Mouse (Mus musculus): ENCODE data around the gene Tmem132a. TPM values are rescaled to one million over a fixed set of nuclear protein-coding genes. Genes with fewer than 3 reads are reported as not detected.

The Tmem132a gene
- polyA plus RNA-seq, 1 experiment from 2014 or later, result 37.0 TPM

DNA sequence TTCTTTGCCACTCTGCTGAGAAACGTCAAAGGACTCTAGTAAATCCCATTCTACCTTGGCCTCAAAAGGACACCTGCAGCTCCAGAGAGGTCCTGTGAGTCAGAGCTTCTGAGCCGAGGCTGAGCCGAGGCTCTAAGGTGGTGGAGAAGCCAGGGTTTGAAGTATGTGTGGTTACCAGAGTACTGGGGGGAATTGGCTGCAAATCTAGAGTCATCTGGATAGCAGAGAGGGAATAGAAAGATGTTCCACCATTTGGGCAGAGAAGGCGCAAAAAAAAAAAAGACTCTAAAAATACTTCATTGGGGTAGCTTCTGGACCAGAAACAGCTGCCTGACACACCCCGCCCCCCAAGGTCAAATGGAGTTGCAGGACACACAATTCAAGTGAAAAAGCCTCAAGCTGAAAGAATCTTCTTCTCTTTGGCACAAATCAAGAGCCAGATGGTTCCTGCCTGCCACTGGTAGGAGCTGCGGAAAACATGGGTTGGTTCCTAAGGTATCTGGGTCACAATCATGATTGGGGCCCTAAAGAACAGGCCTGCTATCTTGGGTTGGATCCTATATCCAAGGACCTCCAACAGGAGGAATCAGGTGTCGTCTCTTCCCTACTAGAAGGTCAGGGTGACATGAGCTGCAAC is 8.6 kb upstream of the Tmem132a start:
- Histone ChIP-seq H3K4me3 (ENCODE audit: control insufficient read depth in 1 of 2, insufficient read depth in 1 of 2, low read depth in 1 of 2, low read length in 2 of 2) (no peak overlapping the region), H3K4me1 (ENCODE audit: control insufficient read depth in 2 of 2, insufficient read depth in 2 of 2, low read length in 2 of 2) (peaks cover 2 to 24% of the 10 kb centered on the region in 2 experiments; a peak in 3 of 4 replicates), H3K9ac (ENCODE audit: low read length) (no peak overlapping the region), H3K27ac (replicated peaks in 1 of 2; ENCODE audit: control insufficient read depth in 1 of 2, insufficient read depth in 1 of 2, low read depth in 2 of 2, low read length in 2 of 2) (no peak overlapping the region), H3K4me2 (ENCODE audit: low read length) (no peak overlapping the region), H3K9me3 (ENCODE audit: control insufficient read depth, low read length) (no peaks in the 10 kb centered on the region), H3K27me3 (ENCODE audit: control insufficient read depth, insufficient read depth, low read length) (no peaks in the 10 kb centered on the region), H3K36me3 (ENCODE audit: control insufficient read depth, insufficient read depth, low read length) (peaks cover 19% of the 10 kb centered on the region)
- 84% methylated on average over 7 of the region's 7 CpGs for WGBS
- no peak for ATAC-seq (ENCODE audit: insufficient number of reproducible peaks, insufficient read depth, low FRiP score, low read depth)

DNA sequence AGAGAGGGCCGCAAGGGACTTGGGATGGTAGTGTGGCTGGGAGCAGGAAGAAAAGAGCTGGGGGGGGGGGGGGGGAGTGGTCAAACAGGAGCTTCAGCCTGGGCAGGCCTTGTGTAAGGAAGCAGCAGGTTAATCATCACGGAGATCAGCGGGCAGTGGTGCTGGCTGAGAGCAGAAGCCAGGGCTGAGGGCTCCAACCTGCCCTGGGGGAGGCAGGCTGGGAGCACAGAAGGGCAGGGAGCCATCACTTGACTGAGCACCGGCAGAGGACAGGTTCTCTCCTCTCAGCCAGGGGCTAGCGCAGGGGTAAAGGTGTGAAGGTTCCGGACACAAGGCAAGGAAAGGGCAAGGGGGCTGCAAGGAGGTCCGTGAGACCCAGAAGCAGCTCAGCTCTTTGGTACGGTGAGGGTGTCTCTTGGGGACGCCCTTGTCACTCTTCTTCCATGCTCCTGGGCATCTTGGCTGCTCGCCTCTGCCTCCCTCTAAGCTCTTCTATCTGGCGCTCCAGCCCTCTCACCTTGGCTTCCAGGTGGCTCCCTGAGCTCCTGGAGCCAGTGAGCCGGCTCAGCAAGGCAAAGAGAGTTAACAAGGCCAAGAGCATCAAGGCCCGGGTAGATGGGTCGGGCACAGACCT is 1.7 kb upstream of the Tmem132a start:
- Histone ChIP-seq H3K27ac (replicated peaks in 1 of 2; ENCODE audit: control insufficient read depth in 1 of 2, insufficient read depth in 1 of 2, low read depth in 2 of 2, low read length in 2 of 2) (no peak overlapping the region), H3K4me3 (ENCODE audit: control insufficient read depth in 1 of 2, insufficient read depth in 1 of 2, low read depth in 1 of 2, low read length in 2 of 2) (no peak overlapping the region), H3K4me2 (ENCODE audit: low read length) (no peak overlapping the region), H3K9ac (ENCODE audit: low read length) (no peak overlapping the region), H3K36me3 (ENCODE audit: control insufficient read depth, insufficient read depth, low read length) (peaks cover 42% of the 10 kb centered on the region), H3K27me3 (ENCODE audit: control insufficient read depth, insufficient read depth, low read length) (no peaks in the 10 kb centered on the region), H3K9me3 (ENCODE audit: control insufficient read depth, low read length) (no peaks in the 10 kb centered on the region), H3K4me1 (ENCODE audit: control insufficient read depth in 2 of 2, insufficient read depth in 2 of 2, low read length in 2 of 2) (peaks cover 9 to 19% of the 10 kb centered on the region in 2 experiments)
- ATAC-seq (ENCODE audit: insufficient number of reproducible peaks, insufficient read depth, low FRiP score, low read depth), result no peak
- WGBS, result 78% methylated on average over 14 of the region's 14 CpGs

DNA sequence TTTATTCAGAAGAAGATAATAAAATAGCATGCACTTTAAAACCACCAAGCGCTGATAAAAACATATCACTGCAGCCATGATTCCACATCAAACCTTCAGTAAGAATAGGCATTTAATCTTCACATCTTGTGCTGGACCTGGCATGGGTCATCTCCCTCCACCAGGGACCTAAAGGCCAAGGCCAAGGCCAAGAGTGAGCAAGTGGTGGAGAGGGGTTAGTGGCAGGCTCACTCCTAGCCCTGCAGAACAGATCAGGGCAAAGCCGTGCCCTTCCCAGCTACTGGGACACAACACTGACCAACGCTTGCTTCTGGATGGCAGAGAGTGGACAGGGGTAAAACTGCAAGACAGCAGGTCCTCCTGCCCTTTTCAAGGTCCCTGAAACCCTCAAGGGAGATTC is 936 bp upstream of the Tmem132a start:
- H3K36me3 ChIP-seq (ENCODE audit: control insufficient read depth, insufficient read depth, low read length), result peaks cover 49% of the 10 kb centered on the region
- peaks cover 9 to 19% of the 10 kb centered on the region in 2 experiments for H3K4me1 ChIP-seq (ENCODE audit: control insufficient read depth in 2 of 2, insufficient read depth in 2 of 2, low read length in 2 of 2)
- H3K27ac ChIP-seq (replicated peaks in 1 of 2; ENCODE audit: control insufficient read depth in 1 of 2, insufficient read depth in 1 of 2, low read depth in 2 of 2, low read length in 2 of 2), result no peak overlapping the region
- H3K4me3 ChIP-seq (ENCODE audit: control insufficient read depth in 1 of 2, insufficient read depth in 1 of 2, low read depth in 1 of 2, low read length in 2 of 2), result no peak overlapping the region
- no peak overlapping the region for H3K4me2 ChIP-seq (ENCODE audit: low read length)
- no peak overlapping the region for H3K9ac ChIP-seq (ENCODE audit: low read length)
- H3K27me3 ChIP-seq (ENCODE audit: control insufficient read depth, insufficient read depth, low read length), result no peaks in the 10 kb centered on the region
- H3K9me3 ChIP-seq (ENCODE audit: control insufficient read depth, low read length), result no peaks in the 10 kb centered on the region
- no peak for ATAC-seq (ENCODE audit: insufficient number of reproducible peaks, insufficient read depth, low FRiP score, low read depth)
- 86% methylated on average over 3 of the region's 3 CpGs for WGBS

DNA sequence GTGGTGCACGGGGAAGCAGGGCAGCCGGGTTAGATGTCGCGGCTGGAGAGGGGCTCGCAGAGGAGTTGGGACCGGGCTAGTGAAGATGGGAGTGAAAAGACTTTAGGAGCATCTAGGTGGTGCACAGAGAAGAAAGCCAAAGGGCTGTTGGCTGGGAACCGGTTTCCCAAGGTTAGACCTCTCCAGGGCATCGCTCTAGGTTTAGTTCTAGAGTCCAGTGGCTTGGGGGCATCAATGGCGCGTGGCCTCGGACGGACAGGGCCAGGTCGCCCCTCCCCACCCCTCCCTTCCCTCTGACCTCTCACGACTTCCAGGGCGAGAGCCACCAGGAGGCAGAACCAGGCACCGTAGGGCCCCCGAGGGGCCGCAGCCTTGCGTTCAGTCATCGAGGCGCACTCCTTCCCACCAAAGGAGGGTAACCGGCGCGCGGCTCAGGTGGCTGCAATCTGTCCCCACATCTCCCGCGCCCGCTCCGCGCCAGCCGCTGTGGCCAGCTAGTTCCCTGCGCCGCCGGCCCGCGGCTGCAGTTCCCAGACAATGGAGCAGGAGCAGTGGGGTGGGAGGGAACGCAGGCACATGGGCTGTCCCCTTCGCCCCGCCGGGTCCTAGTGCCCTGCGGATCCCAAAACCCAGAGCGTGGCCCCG is 377 bp downstream of the Tmem132a start:
- H3K27me3 ChIP-seq (ENCODE audit: control insufficient read depth, insufficient read depth, low read length), result no peaks in the 10 kb centered on the region
- H3K9me3 ChIP-seq (ENCODE audit: control insufficient read depth, low read length), result no peaks in the 10 kb centered on the region
- H3K36me3 ChIP-seq (ENCODE audit: control insufficient read depth, insufficient read depth, low read length), result peaks cover 61% of the 10 kb centered on the region
- WGBS, result under 1% methylated on average over 42 of the region's 43 CpGs
- peak overlapping the region; percentile 92 for H3K9ac ChIP-seq (ENCODE audit: low read length)
- peak overlapping the region; percentile 83 for H3K4me2 ChIP-seq (ENCODE audit: low read length)
- peak overlapping the region; percentile 85 to 96 for H3K4me3 ChIP-seq (ENCODE audit: control insufficient read depth in 1 of 2, insufficient read depth in 1 of 2, low read depth in 1 of 2, low read length in 2 of 2)
- H3K4me1 ChIP-seq (ENCODE audit: control insufficient read depth in 2 of 2, insufficient read depth in 2 of 2, low read length in 2 of 2), result peaks cover 9 to 19% of the 10 kb centered on the region in 2 experiments
- ATAC-seq (ENCODE audit: insufficient number of reproducible peaks, insufficient read depth, low FRiP score, low read depth), result peak; percentile 81
- peak overlapping the region; percentile 62 to 64 for H3K27ac ChIP-seq (replicated peaks in 1 of 2; ENCODE audit: control insufficient read depth in 1 of 2, insufficient read depth in 1 of 2, low read depth in 2 of 2, low read length in 2 of 2)

DNA sequence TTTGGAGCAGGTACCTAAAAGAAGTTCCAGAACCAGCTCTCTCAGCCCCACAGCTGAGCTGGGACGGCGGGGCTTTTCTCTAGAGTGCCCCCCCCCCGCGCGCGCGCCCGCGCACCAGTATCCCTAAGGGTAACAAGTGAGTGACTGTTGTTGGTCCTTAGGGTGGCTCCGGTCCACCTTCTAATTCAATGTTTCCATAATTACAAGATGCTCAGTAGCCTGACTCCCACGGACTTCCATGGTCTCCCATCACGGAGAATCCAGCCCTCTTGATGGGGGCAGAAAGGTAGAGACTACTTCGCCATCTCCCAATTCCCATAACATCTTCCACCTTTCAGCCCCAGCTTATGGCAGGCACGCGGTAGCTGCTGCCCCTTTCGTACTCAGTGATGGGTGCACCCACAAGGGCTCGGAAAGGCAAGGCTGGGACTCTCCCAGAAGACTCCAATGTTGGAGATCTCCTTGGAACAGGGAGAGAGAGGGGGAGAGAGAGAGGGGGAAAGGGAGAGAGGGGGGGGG is 1.1 kb downstream of the Tmem132a start:
- H3K36me3 ChIP-seq (ENCODE audit: control insufficient read depth, insufficient read depth, low read length), result peaks cover 61% of the 10 kb centered on the region
- peak; percentile 9; the same call in 1 of the 2 replicates for ATAC-seq (ENCODE audit: insufficient number of reproducible peaks, insufficient read depth, low FRiP score, low read depth)
- H3K27ac ChIP-seq (replicated peaks in 1 of 2; ENCODE audit: control insufficient read depth in 1 of 2, insufficient read depth in 1 of 2, low read depth in 2 of 2, low read length in 2 of 2), result peak overlapping the region in 1 of 2 experiments; percentile 64; a peak in 1 of 4 replicates
- H3K9me3 ChIP-seq (ENCODE audit: control insufficient read depth, low read length), result no peaks in the 10 kb centered on the region
- peak overlapping the region; percentile 92 for H3K9ac ChIP-seq (ENCODE audit: low read length)
- peak overlapping the region; percentile 83 for H3K4me2 ChIP-seq (ENCODE audit: low read length)
- no peaks in the 10 kb centered on the region for H3K27me3 ChIP-seq (ENCODE audit: control insufficient read depth, insufficient read depth, low read length)
- peaks cover 9 to 19% of the 10 kb centered on the region in 2 experiments for H3K4me1 ChIP-seq (ENCODE audit: control insufficient read depth in 2 of 2, insufficient read depth in 2 of 2, low read length in 2 of 2)
- peak overlapping the region; percentile 85 to 96 for H3K4me3 ChIP-seq (ENCODE audit: control insufficient read depth in 1 of 2, insufficient read depth in 1 of 2, low read depth in 1 of 2, low read length in 2 of 2)
- 0% methylated on average over 17 of the region's 17 CpGs for WGBS

DNA sequence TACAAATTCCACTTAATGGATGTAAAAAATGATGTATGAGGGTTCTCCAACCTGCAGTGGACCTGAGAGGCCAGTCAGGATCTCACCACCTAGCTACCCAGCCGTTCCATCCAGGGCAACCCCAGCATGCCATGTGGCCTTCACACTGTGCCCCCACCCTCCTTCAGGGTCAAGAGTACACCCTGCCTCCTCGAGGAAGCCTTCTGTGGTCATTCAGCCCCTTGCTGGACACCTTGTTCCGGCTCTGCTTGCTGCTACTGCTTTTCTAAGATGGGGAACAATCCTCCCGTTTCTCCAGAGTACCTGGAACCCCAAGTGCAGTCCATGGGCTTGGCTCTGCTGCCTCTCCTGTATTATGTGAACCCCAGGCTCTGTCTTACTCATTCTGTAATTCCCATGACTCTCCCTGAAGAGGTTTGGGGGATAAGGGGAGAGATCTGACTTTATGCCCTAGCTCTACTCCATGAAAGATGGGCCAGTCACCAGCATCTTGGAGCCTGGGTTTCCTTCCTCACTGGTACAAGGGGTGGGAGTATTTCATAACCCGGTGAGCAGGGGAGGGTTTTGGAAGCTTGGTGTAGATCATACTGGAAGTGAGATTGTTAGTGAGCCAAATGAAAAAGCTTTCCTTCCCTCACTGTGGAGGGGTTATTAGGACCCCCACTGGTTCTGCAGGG is 1.7 kb downstream of the Tmem132a start:
- no peaks in the 10 kb centered on the region for H3K9me3 ChIP-seq (ENCODE audit: control insufficient read depth, low read length)
- peaks cover 61% of the 10 kb centered on the region for H3K36me3 ChIP-seq (ENCODE audit: control insufficient read depth, insufficient read depth, low read length)
- H3K9ac ChIP-seq (ENCODE audit: low read length), result peak overlapping the region; percentile 92
- H3K27me3 ChIP-seq (ENCODE audit: control insufficient read depth, insufficient read depth, low read length), result no peaks in the 10 kb centered on the region
- H3K4me1 ChIP-seq (ENCODE audit: control insufficient read depth in 2 of 2, insufficient read depth in 2 of 2, low read length in 2 of 2), result peaks cover 9 to 19% of the 10 kb centered on the region in 2 experiments
- 36% methylated on average over 5 of the region's 5 CpGs for WGBS
- peak overlapping the region; percentile 83 for H3K4me2 ChIP-seq (ENCODE audit: low read length)
- ATAC-seq (ENCODE audit: insufficient number of reproducible peaks, insufficient read depth, low FRiP score, low read depth), result no peak
- no peak overlapping the region for H3K27ac ChIP-seq (replicated peaks in 1 of 2; ENCODE audit: control insufficient read depth in 1 of 2, insufficient read depth in 1 of 2, low read depth in 2 of 2, low read length in 2 of 2)
- H3K4me3 ChIP-seq (ENCODE audit: control insufficient read depth in 1 of 2, insufficient read depth in 1 of 2, low read depth in 1 of 2, low read length in 2 of 2), result peak overlapping the region; percentile 85 to 96

DNA sequence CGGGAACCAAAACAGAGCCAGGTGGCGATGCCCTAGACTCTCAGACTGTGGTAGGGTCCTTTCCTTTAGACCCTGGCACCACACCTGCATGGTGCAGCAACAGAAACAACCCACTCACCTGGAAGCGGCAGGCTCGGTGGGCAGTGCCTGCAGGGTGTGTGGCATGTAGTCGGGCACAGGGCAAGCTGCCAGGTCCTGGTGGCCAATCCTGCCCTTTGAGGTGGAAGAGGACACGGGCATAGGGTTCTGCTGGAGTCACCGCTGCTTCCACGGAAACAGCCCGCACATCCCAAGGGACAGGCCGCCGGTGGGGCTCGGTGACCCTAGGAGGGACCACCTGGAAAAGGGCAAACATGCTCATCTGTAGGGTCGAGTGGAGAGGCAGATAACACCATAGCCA is 3.4 kb downstream of the Tmem132a start:
- no peak for ATAC-seq (ENCODE audit: insufficient number of reproducible peaks, insufficient read depth, low FRiP score, low read depth)
- no peaks in the 10 kb centered on the region for H3K9me3 ChIP-seq (ENCODE audit: control insufficient read depth, low read length)
- no peak overlapping the region for H3K4me3 ChIP-seq (ENCODE audit: control insufficient read depth in 1 of 2, insufficient read depth in 1 of 2, low read depth in 1 of 2, low read length in 2 of 2)
- no peak overlapping the region for H3K27ac ChIP-seq (replicated peaks in 1 of 2; ENCODE audit: control insufficient read depth in 1 of 2, insufficient read depth in 1 of 2, low read depth in 2 of 2, low read length in 2 of 2)
- no peak overlapping the region for H3K9ac ChIP-seq (ENCODE audit: low read length)
- peaks cover 9 to 19% of the 10 kb centered on the region in 2 experiments for H3K4me1 ChIP-seq (ENCODE audit: control insufficient read depth in 2 of 2, insufficient read depth in 2 of 2, low read length in 2 of 2)
- H3K27me3 ChIP-seq (ENCODE audit: control insufficient read depth, insufficient read depth, low read length), result no peaks in the 10 kb centered on the region
- no peak overlapping the region for H3K4me2 ChIP-seq (ENCODE audit: low read length)
- peaks cover 61% of the 10 kb centered on the region for H3K36me3 ChIP-seq (ENCODE audit: control insufficient read depth, insufficient read depth, low read length)
- WGBS, result 92% methylated on average over 13 of the region's 13 CpGs

Measured in heart, embryonic 14.5 days (tissue).